Mouse (Mus musculus) kidney, adult 2 months (tissue): ENCODE data around the gene Osbpl9. TPM values are rescaled to one million over a fixed set of nuclear protein-coding genes. Genes with fewer than 3 reads are reported as not detected.

Source experiments
- DNase-seq: peaks from one replicate; pipeline ENCODE4 v3.0.0; 2021
- H3K27ac ChIP-seq: fragments of 200-500 bp; 2 replicates; pipeline ENCODE4 v1.5.1; 2012; ENCODE audit warnings: low read depth, low read length, control low read depth, inconsistent platforms; ENCODE audit not compliant: insufficient read depth
- H3K27me3 ChIP-seq: fragments of 200-500 bp; replicated peaks from 2 replicates; pipeline ENCODE4 v1.6.1; 2012; ENCODE audit warnings: mild to moderate bottlenecking, moderate library complexity, low read length, inconsistent platforms; ENCODE audit not compliant: control insufficient read depth, insufficient read depth
- H3K36me3 ChIP-seq: fragments of 200-500 bp; 2 replicates; pipeline ENCODE4 v1.6.1; 2012; ENCODE audit warnings: mild to moderate bottlenecking, moderate library complexity, low read length, inconsistent platforms; ENCODE audit not compliant: control insufficient read depth, insufficient read depth
- H3K4me1 ChIP-seq: fragments of 200-500 bp; 2 replicates; pipeline ENCODE4 v1.6.1; 2011; ENCODE audit warnings: low read length; ENCODE audit not compliant: control insufficient read depth, insufficient read depth
- H3K4me3 ChIP-seq: fragments of 200-500 bp; 2 replicates; pipeline ENCODE4 v1.5.1; 2011; ENCODE audit warnings: mild to moderate bottlenecking, low read depth, low read length, control low read depth; ENCODE audit not compliant: insufficient read depth
- CTCF ChIP-seq: fragments of 200-500 bp; conservative IDR thresholded peaks from 2 replicates; pipeline ENCODE4 v1.5.1; 2011; ENCODE audit warnings: low read depth, mild to moderate bottlenecking, control low read depth, low read length, moderate library complexity, mixed read lengths; ENCODE audit not compliant: insufficient read depth, insufficient read length
- POLR2A ChIP-seq: fragments of 200-500 bp; IDR thresholded peaks from one replicate; pipeline ENCODE4 v1.6.1; 2011; ENCODE audit warnings: low read depth, low read length, control low read depth
- WGBS: fragments of 180-500 bp; shearing (Covaris S2); methylation state at CpG from one replicate; pipeline ENCODE4 v1.1.7; 2018; 5-methylcytosine and 5-hydroxymethylcytosine counted together
- polyA plus RNA-seq: library from polyadenylated mRNA; depleted of rRNA; stranded (reverse); fragments of >200 nt; gene quantifications from 2 replicates; pipeline ENCODE4 v1.2.3, GENCODE M21; 2012

The Osbpl9 gene
- polyA plus RNA-seq, 1 experiment = 201 TPM

GRCm38 (mm10) chr4:109149411-109149810 is 52.7 kb downstream of the Osbpl9 start:
- no peaks in the 10 kb centered on the region for H3K27me3 ChIP-seq
- H3K4me1 ChIP-seq = peaks cover 28% of the 10 kb centered on the region
- DNase-seq = no peak
- no peak for TF ChIP-seq CTCF
- TF ChIP-seq POLR2A = no peak
- no peaks in the 10 kb centered on the region for H3K36me3 ChIP-seq
- no peak overlapping the region for H3K4me3 ChIP-seq
- 89% methylated on average over 2 of the region's 2 CpGs for WGBS
- H3K27ac ChIP-seq = no peak overlapping the region

- H3K27me3 ChIP-seq = no peaks in the 10 kb centered on the region
- peaks cover 33% of the 10 kb centered on the region for H3K4me1 ChIP-seq
- no peak overlapping the region for H3K4me3 ChIP-seq
- peak; percentile 84 for DNase-seq
- no peaks in the 10 kb centered on the region for H3K36me3 ChIP-seq
- peak overlapping the region; percentile 96 for H3K27ac ChIP-seq
- WGBS = 36% methylated on average over 11 of the region's 11 CpGs
- TF ChIP-seq POLR2A (no peak), CTCF (peak; percentile 78)
Measured at GRCm38 (mm10) chr4:109147278-109148038, 54.6 kb downstream of the Osbpl9 start.

- TF ChIP-seq CTCF (no peak), POLR2A (no peak)
- no peak for DNase-seq
- Histone ChIP-seq H3K36me3 (no peaks in the 10 kb centered on the region), H3K4me1 (peaks cover 27% of the 10 kb centered on the region), H3K4me3 (no peak overlapping the region), H3K27me3 (no peaks in the 10 kb centered on the region), H3K27ac (no peak overlapping the region)
- 50% methylated on average over 1 of the region's 1 CpGs for WGBS
Measured at GRCm38 (mm10) chr4:109143091-109143490, 59.0 kb downstream of the Osbpl9 start.

DNA sequence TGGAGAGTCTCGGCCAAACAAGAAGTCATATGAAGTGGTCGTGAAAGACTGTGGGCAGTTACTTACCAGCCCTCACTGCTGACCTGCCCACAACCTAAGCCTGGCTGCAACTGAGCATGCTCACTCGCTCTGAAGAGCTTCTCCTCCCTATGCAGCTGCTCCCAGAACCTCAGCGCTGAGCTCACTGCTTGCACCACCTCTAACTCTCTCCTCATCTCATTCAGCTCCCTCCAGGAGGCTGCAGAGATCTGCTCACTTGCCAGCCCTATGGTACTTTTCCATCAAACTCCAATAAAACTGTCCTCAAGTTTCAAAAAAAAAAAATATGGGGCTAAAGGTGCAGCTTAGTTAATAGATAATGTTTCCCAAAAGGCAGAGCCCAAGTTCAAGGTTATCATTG is 63.5 kb downstream of the Osbpl9 start:
- H3K27ac ChIP-seq = peak overlapping the region; percentile 72
- peak; percentile 81 for DNase-seq
- no peaks in the 10 kb centered on the region; the same call in 1 of the 2 replicates for H3K36me3 ChIP-seq
- TF ChIP-seq POLR2A (no peak), CTCF (no peak)
- WGBS = 26% methylated on average over 4 of the region's 4 CpGs
- H3K27me3 ChIP-seq = no peaks in the 10 kb centered on the region
- H3K4me3 ChIP-seq = no peak overlapping the region
- peaks cover 14% of the 10 kb centered on the region; the same call in 1 of the 2 replicates for H3K4me1 ChIP-seq

GRCm38 (mm10) chr4:109136475-109137125 is 65.5 kb downstream of the Osbpl9 start:
- Histone ChIP-seq H3K27ac (no peak overlapping the region), H3K27me3 (no peaks in the 10 kb centered on the region), H3K36me3 (no peaks in the 10 kb centered on the region; the same call in 1 of the 2 replicates), H3K4me3 (no peak overlapping the region), H3K4me1 (peaks cover 14% of the 10 kb centered on the region; the same call in 1 of the 2 replicates)
- DNase-seq = no peak
- WGBS = 77% methylated on average over 7 of the region's 7 CpGs
- TF ChIP-seq POLR2A (no peak), CTCF (no peak)

DNA sequence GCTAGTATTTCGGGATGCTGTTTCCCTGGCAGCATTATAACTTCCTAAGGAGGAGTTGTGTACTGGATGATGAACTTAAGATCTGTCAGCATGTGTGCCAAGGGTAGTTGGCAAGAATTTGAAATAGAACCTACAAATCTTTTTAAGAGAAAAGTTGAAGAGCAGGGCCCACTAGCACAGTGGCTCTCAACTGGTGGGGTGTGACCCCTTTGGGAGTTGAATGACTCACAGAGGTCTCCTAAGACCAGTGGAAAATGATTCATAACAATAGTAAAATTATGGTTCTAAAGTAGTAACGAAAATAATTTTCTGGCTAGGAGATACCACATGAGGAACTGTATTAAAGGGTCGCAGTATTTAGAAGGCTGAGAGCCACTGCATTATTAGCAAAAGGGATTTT is 67.1 kb downstream of the Osbpl9 start:
- Histone ChIP-seq H3K4me3 (no peak overlapping the region), H3K27me3 (no peaks in the 10 kb centered on the region), H3K4me1 (peaks cover 15% of the 10 kb centered on the region; the same call in 1 of the 2 replicates), H3K36me3 (no peaks in the 10 kb centered on the region; the same call in 1 of the 2 replicates), H3K27ac (no peak overlapping the region)
- no peak for TF ChIP-seq CTCF
- TF ChIP-seq POLR2A = no peak
- no peak for DNase-seq
- WGBS = 66% methylated on average over 3 of the region's 3 CpGs
